Mouse (Mus musculus) lung, adult 2 months (tissue): ENCODE measurements around the gene Cpox.

Experiments
- CTCF ChIP-seq: fragments of 200-500 bp; IDR thresholded peaks from 2 replicates; pipeline ENCODE4 v1.5.1; 2011; ENCODE audit warnings: mild to moderate bottlenecking, low read length, control low read depth; ENCODE audit not compliant: insufficient read depth
- POLR2A ChIP-seq: fragments of 200-500 bp; IDR thresholded peaks from 2 replicates; pipeline ENCODE4 v1.6.1; 2011; ENCODE audit warnings: low read depth, mild to moderate bottlenecking, control low read depth, low read length, borderline replicate concordance; ENCODE audit errors: extremely low read depth

DNA sequence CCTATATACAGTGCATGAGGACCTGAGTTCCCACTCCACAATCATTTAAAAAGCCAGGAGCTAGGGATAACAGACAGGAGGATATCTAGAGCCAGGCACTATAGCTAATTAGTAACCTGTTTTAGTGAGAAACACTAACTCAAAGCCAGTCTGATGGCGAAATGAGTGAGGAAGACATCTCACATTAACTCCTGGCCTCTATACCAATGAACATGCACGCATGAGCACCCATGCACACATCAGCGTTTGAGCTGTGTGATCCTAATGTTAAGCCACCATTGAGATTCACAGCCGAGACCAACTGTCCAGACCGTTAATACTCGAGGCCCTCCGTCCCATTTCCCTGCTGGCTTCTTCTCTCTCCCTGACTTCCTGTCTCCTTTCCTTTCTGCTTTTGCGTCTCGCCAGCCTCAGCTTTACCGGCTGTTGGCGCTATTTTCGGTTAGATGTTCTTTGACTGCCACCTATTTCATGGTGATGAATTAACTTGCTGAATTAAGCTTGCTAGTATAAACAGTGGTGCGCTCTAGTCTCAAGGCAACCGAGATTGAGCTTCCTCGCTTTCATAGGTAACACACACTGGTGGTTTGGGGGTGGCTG is 3.8 kb downstream of the Cpox start:
- TF ChIP-seq POLR2A (no peak), CTCF (no peak)
